Mouse (Mus musculus): ENCODE data around the gene Armc3. TPM values are rescaled to one million over a fixed set of nuclear protein-coding genes. Genes with fewer than 3 reads are reported as not detected.

The Armc3 gene
- total and polyA plus RNA-seq, 3 experiments: 0.07 to 0.31 TPM; not detected in 1

Other genes with a start within 250 kb of the Armc3 start
- gene Pip4k2a, start 201.2 kb upstream of the Armc3 start, total RNA-seq (2012; rRNA removed): 7.9 and 11.7 TPM in 2 replicates
- gene Pip4k2a, start 201.2 kb upstream of the Armc3 start, polyA plus RNA-seq (2012; ENCODE audit: insufficient read depth in 1 of 2, insufficient read length in 2 of 2, low read depth in 1 of 2, low replicate concordance in 2 of 2, missing spikeins in 1 of 2): 10 to 100 TPM in 1 of 2 experiments, not detected in 1; 48.5 TPM
- gene 4930426L09Rik, start 201.0 kb upstream of the Armc3 start, total RNA-seq (2012; rRNA removed): 0.12 and 0.13 TPM in 2 replicates
- under 1 TPM in 1 of 2 experiments, not detected in 1; 0.19 TPM for gene 4930426L09Rik, start 201.0 kb upstream of the Armc3 start, polyA plus RNA-seq (2012; ENCODE audit: insufficient read depth in 1 of 2, insufficient read length in 2 of 2, low read depth in 1 of 2, low replicate concordance in 2 of 2, missing spikeins in 1 of 2)
- gene Msrb2, start 172.1 kb downstream of the Armc3 start, total RNA-seq (2012; rRNA removed): 14.8 and 14.9 TPM in 2 replicates
- 10 to 100 TPM in 1 of 2 experiments, not detected in 1; 18.2 TPM for gene Msrb2, start 172.1 kb downstream of the Armc3 start, polyA plus RNA-seq (2012; ENCODE audit: insufficient read depth in 1 of 2, insufficient read length in 2 of 2, low read depth in 1 of 2, low replicate concordance in 2 of 2, missing spikeins in 1 of 2)
- not detected in 2 replicates for gene Ptf1a, start 246.4 kb downstream of the Armc3 start, total RNA-seq (2012; rRNA removed)
- gene Ptf1a, start 246.4 kb downstream of the Armc3 start, polyA plus RNA-seq (2012; ENCODE audit: insufficient read depth in 1 of 2, insufficient read length in 2 of 2, low read depth in 1 of 2, low replicate concordance in 2 of 2, missing spikeins in 1 of 2): not detected

Data from MEL (cell line).